Mouse (Mus musculus) heart, adult 2 months (tissue): ENCODE data around the gene Slc44a1.

Source experiments
- CTCF ChIP-seq: fragments of 200-600 bp; IDR thresholded peaks from 2 replicates; pipeline ENCODE4 v1.8.1; 2022; ENCODE audit warnings: antibody characterized with exemption, mild to moderate bottlenecking, moderate library complexity
- POLR2A ChIP-seq: fragments of 200-500 bp; IDR thresholded peaks from 2 replicates; pipeline ENCODE4 v1.6.1; 2011; ENCODE audit warnings: mild to moderate bottlenecking, low read depth, low read length, control low read depth; ENCODE audit not compliant: insufficient read depth

- no peak for TF ChIP-seq CTCF
- no peak for TF ChIP-seq POLR2A
These were observed 48.6 kb downstream of the Slc44a1 start for GRCm38 (mm10) chr4:53488803-53489202.
